Mouse (Mus musculus): ENCODE results near the gene Adgrl2. TPM values are rescaled to one million over a fixed set of nuclear protein-coding genes. Genes with fewer than 3 reads are reported as not detected.

Gene Adgrl2
- polyA plus RNA-seq, 1 experiment, result 90.3 TPM

- H3K4me3 ChIP-seq (ENCODE audit: insufficient read depth, low read length), result peak overlapping the region; percentile 84
- 0 out of 2 replicates have a peak, but pooled peaks cover 2% of the 10 kb centered on the region for H3K4me1 ChIP-seq (ENCODE audit: control insufficient read depth, insufficient read depth, low read length)
- no peak for TF ChIP-seq CTCF (IDR thresholded peaks at IDR 0.05; ENCODE audit: extremely low read depth, insufficient read depth, low read length)
- no peak for TF ChIP-seq POLR2A (IDR thresholded peaks at IDR 0.05; ENCODE audit: extremely low read depth, insufficient read depth, low read length)
- H3K27ac ChIP-seq (ENCODE audit: insufficient read depth, low read length), result peak overlapping the region; percentile 96
Measured at GRCm38 (mm10) chr3:148989818-148990530, 381 bp downstream of the Adgrl2 start.

- Histone ChIP-seq H3K4me3 (ENCODE audit: insufficient read depth, low read length) (peak overlapping the region; percentile 84), H3K4me1 (ENCODE audit: control insufficient read depth, insufficient read depth, low read length) (peaks cover 2% of the 10 kb centered on the region; the same call in 1 of the 2 replicates), H3K27ac (ENCODE audit: insufficient read depth, low read length) (peak overlapping the region; percentile 96)
- TF ChIP-seq POLR2A (IDR thresholded peaks at IDR 0.05; ENCODE audit: extremely low read depth, insufficient read depth, low read length), result peak; percentile 71
- no peak for TF ChIP-seq CTCF (IDR thresholded peaks at IDR 0.05; ENCODE audit: extremely low read depth, insufficient read depth, low read length)
Measured at GRCm38 (mm10) chr3:148988996-148989817, 1.1 kb downstream of the Adgrl2 start.

GRCm38 (mm10) chr3:148988293-148988995 is 1.9 kb downstream of the Adgrl2 start:
- Histone ChIP-seq H3K4me1 (ENCODE audit: control insufficient read depth, insufficient read depth, low read length) (peaks cover 2% of the 10 kb centered on the region; the same call in 1 of the 2 replicates), H3K4me3 (ENCODE audit: insufficient read depth, low read length) (peak overlapping the region; percentile 84), H3K27ac (ENCODE audit: insufficient read depth, low read length) (peak overlapping the region; percentile 96)
- TF ChIP-seq POLR2A (IDR thresholded peaks at IDR 0.05; ENCODE audit: extremely low read depth, insufficient read depth, low read length), result no peak
- TF ChIP-seq CTCF (IDR thresholded peaks at IDR 0.05; ENCODE audit: extremely low read depth, insufficient read depth, low read length), result no peak

- TF ChIP-seq POLR2A (IDR thresholded peaks at IDR 0.05; ENCODE audit: extremely low read depth, insufficient read depth, low read length) (no peak), CTCF (IDR thresholded peaks at IDR 0.05; ENCODE audit: extremely low read depth, insufficient read depth, low read length) (peak; percentile 44; the same call in 1 of the 2 replicates)
- peaks cover 2% of the 10 kb centered on the region; the same call in 1 of the 2 replicates for H3K4me1 ChIP-seq (ENCODE audit: control insufficient read depth, insufficient read depth, low read length)
- peak overlapping the region; percentile 84 for H3K4me3 ChIP-seq (ENCODE audit: insufficient read depth, low read length)
- H3K27ac ChIP-seq (ENCODE audit: insufficient read depth, low read length), result no peak overlapping the region
Measured at GRCm38 (mm10) chr3:148987591-148988292, 2.6 kb downstream of the Adgrl2 start.

- TF ChIP-seq POLR2A (IDR thresholded peaks at IDR 0.05; ENCODE audit: extremely low read depth, insufficient read depth, low read length), result no peak
- TF ChIP-seq CTCF (IDR thresholded peaks at IDR 0.05; ENCODE audit: extremely low read depth, insufficient read depth, low read length), result no peak
- Histone ChIP-seq H3K4me1 (ENCODE audit: control insufficient read depth, insufficient read depth, low read length) (peaks cover 2% of the 10 kb centered on the region; the same call in 1 of the 2 replicates), H3K27ac (ENCODE audit: insufficient read depth, low read length) (no peak overlapping the region), H3K4me3 (ENCODE audit: insufficient read depth, low read length) (peak overlapping the region; percentile 84)
Measured at GRCm38 (mm10) chr3:148986894-148987590, 3.3 kb downstream of the Adgrl2 start.

GRCm38 (mm10) chr3:148986296-148986893 is 4.0 kb downstream of the Adgrl2 start:
- peak overlapping the region; percentile 84 for H3K4me3 ChIP-seq (ENCODE audit: insufficient read depth, low read length)
- H3K27ac ChIP-seq (ENCODE audit: insufficient read depth, low read length), result no peak overlapping the region
- H3K4me1 ChIP-seq (ENCODE audit: control insufficient read depth, insufficient read depth, low read length), result peaks cover 3% of the 10 kb centered on the region; the same call in 1 of the 2 replicates
- TF ChIP-seq CTCF (IDR thresholded peaks at IDR 0.05; ENCODE audit: extremely low read depth, insufficient read depth, low read length) (no peak), POLR2A (IDR thresholded peaks at IDR 0.05; ENCODE audit: extremely low read depth, insufficient read depth, low read length) (no peak)

GRCm38 (mm10) chr3:148984326-148984725 is 6.0 kb downstream of the Adgrl2 start:
- Histone ChIP-seq H3K4me3 (ENCODE audit: insufficient read depth, low read length) (no peak overlapping the region), H3K27ac (ENCODE audit: insufficient read depth, low read length) (peak overlapping the region; percentile 51; the same call in 1 of the 2 replicates), H3K4me1 (ENCODE audit: control insufficient read depth, insufficient read depth, low read length) (peaks cover 5% of the 10 kb centered on the region; the same call in 1 of the 2 replicates)
- TF ChIP-seq CTCF (IDR thresholded peaks at IDR 0.05; ENCODE audit: extremely low read depth, insufficient read depth, low read length) (no peak), POLR2A (IDR thresholded peaks at IDR 0.05; ENCODE audit: extremely low read depth, insufficient read depth, low read length) (no peak)

- Histone ChIP-seq H3K27ac (ENCODE audit: insufficient read depth, low read length) (no peak overlapping the region), H3K4me3 (ENCODE audit: insufficient read depth, low read length) (no peak overlapping the region), H3K4me1 (ENCODE audit: control insufficient read depth, insufficient read depth, low read length) (peaks cover 7% of the 10 kb centered on the region; the same call in 1 of the 2 replicates)
- TF ChIP-seq CTCF (IDR thresholded peaks at IDR 0.05; ENCODE audit: extremely low read depth, insufficient read depth, low read length) (no peak), POLR2A (IDR thresholded peaks at IDR 0.05; ENCODE audit: extremely low read depth, insufficient read depth, low read length) (no peak)
Measured at GRCm38 (mm10) chr3:148982370-148982769, 8.0 kb downstream of the Adgrl2 start.

Data from cortical plate, adult 2 months (tissue).